Mouse (Mus musculus) erythroblast, embryonic 14.5 days (primary cell): Measurements from ENCODE around the gene Gm13691. TPM values are rescaled to one million over a fixed set of nuclear protein-coding genes. Genes with fewer than 3 reads are reported as not detected.
"Not testable (repeated sequence)": the region's sequence is repeated elsewhere in the genome, so short reads cannot be mapped to it uniquely, and the experiment has no call there.

ENCODE experiments used
- H3K27me3 ChIP-seq: 2 replicates; pipeline ENCODE4 v1.6.1; 2012; ENCODE audit warnings: inconsistent platforms; ENCODE audit not compliant: control insufficient read depth
- H3K36me3 ChIP-seq: 2 replicates; pipeline ENCODE4 v1.6.1; 2012; ENCODE audit warnings: mild to moderate bottlenecking, inconsistent platforms; ENCODE audit not compliant: control insufficient read depth
- H3K4me1 ChIP-seq: 2 replicates; pipeline ENCODE4 v1.6.1; 2012; ENCODE audit warnings: inconsistent platforms; ENCODE audit not compliant: control insufficient read depth
- H3K4me3 ChIP-seq: replicated peaks from 2 replicates; pipeline ENCODE3; 2012; ENCODE audit warnings: moderate library complexity, mild to moderate bottlenecking, inconsistent platforms
- H3K9me3 ChIP-seq: 2 replicates; pipeline ENCODE4 v1.6.1; 2012; ENCODE audit warnings: low read length, inconsistent platforms, mixed read lengths; ENCODE audit not compliant: control insufficient read depth
- GATA1 ChIP-seq: IDR thresholded peaks from 2 replicates; pipeline ENCODE4 v1.6.1; 2012; ENCODE audit warnings: low read length, inconsistent platforms, mixed read lengths
- TAL1 ChIP-seq: IDR thresholded peaks from 3 replicates; pipeline ENCODE4 v1.6.1; 2012; ENCODE audit warnings: low read length, inconsistent platforms, mixed read lengths
- polyA plus RNA-seq: library from polyadenylated mRNA; stranded (reverse); fragments of >175 nt; gene quantifications from 2 replicates; pipeline ENCODE4 v1.2.3, GENCODE M21; 2012

Gm13691 gene
- polyA plus RNA-seq, 1 experiment = 0.11 TPM

DNA sequence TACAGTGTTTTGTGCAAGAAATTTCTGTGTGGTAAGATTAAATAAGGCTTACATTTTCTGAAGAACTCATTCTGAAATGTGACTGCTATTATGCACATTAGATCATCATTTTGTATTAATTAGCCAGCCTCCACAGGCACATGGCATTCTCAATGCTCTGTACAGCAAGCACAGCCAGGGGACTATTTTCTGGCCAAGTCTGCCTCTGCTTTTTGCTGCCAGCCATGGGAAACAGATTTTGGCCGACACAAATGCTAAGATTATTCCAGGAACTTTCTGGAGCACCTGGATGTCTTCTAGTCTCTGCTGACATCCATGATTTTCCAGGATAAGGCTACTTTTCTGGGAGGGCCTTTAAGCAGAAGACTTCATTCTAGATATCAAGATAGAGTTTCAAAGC lies 18.6 kb downstream of the Gm13691 start:
- H3K4me1 ChIP-seq = peaks cover 5% of the 10 kb centered on the region

DNA sequence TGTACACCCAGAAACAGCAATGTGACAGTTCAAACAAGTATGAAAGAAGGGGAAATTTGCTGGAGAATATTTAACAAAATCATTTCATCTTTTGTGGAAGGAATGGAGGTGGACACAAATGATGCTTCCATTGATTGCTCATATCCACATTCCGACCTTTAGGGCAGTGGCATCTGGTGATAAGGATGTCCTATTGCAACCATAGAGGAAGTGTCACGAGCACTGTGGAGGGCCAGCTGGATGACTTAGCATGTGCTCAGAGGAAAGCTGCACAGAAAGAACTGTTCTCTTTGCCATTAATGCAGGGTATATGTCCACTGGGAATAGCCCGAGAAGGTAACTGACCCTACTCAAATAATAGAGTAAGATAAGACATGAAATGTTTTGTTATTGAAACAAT lies 19.5 kb downstream of the Gm13691 start:
- Histone ChIP-seq H3K27me3 (no peaks in the 10 kb centered on the region), H3K4me3 (no peak overlapping the region), H3K9me3 (no peaks in the 10 kb centered on the region), H3K36me3 (no peaks in the 10 kb centered on the region), H3K4me1 (peaks cover 5% of the 10 kb centered on the region)
- TF ChIP-seq TAL1 (no peak), GATA1 (no peak)

More for the DNA sequence above, 18.6 kb downstream of the Gm13691 start:
- Histone ChIP-seq H3K27me3 (no peaks in the 10 kb centered on the region), H3K4me3 (no peak overlapping the region), H3K36me3 (no peaks in the 10 kb centered on the region), H3K9me3 (no peaks in the 10 kb centered on the region)
- TF ChIP-seq TAL1 (no peak), GATA1 (no peak)

GRCm38 (mm10) chr2:84014572-84014971 lies 24.2 kb downstream of the Gm13691 start:
- no peaks in the 10 kb centered on the region for H3K9me3 ChIP-seq
- no peak for TF ChIP-seq TAL1
- no peak for TF ChIP-seq GATA1

DNA sequence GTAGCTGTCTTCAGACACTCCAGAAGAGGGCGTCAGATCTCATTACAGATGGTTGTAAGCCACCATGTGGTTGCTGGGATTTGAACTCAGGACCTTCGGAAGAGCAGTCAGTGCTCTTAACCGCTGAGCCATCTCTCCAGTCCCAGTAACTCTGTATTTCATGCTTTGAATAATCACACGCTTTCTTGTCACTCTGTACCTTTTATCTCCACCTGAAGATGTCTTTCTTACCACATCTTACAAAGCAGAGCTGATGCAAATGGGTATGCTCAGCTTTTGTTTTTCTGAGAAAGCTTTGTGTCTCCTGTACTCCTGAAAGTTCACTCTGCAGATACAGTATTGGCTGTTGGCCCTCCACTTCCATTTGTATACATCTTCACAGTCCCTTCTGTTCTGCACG lies 25.9 kb downstream of the Gm13691 start:
- not testable (repeated sequence) for H3K4me3 ChIP-seq, H3K36me3 ChIP-seq, H3K27me3 ChIP-seq, H3K9me3 ChIP-seq
- peaks cover 15% of the 10 kb centered on the region for H3K4me1 ChIP-seq

More at GRCm38 (mm10) chr2:84014572-84014971, 24.2 kb downstream of the Gm13691 start:
- H3K27me3 ChIP-seq = no peaks in the 10 kb centered on the region
- H3K4me1 ChIP-seq = peaks cover 12% of the 10 kb centered on the region
- H3K36me3 ChIP-seq = no peaks in the 10 kb centered on the region
- no peak overlapping the region for H3K4me3 ChIP-seq

GRCm38 (mm10) chr2:84018330-84018729 lies 28.0 kb downstream of the Gm13691 start:
- Histone ChIP-seq H3K4me3 (no peak overlapping the region), H3K36me3 (no peaks in the 10 kb centered on the region), H3K9me3 (no peaks in the 10 kb centered on the region), H3K4me1 (peaks cover 13% of the 10 kb centered on the region), H3K27me3 (no peaks in the 10 kb centered on the region)
- TF ChIP-seq TAL1 (no peak), GATA1 (no peak)

DNA sequence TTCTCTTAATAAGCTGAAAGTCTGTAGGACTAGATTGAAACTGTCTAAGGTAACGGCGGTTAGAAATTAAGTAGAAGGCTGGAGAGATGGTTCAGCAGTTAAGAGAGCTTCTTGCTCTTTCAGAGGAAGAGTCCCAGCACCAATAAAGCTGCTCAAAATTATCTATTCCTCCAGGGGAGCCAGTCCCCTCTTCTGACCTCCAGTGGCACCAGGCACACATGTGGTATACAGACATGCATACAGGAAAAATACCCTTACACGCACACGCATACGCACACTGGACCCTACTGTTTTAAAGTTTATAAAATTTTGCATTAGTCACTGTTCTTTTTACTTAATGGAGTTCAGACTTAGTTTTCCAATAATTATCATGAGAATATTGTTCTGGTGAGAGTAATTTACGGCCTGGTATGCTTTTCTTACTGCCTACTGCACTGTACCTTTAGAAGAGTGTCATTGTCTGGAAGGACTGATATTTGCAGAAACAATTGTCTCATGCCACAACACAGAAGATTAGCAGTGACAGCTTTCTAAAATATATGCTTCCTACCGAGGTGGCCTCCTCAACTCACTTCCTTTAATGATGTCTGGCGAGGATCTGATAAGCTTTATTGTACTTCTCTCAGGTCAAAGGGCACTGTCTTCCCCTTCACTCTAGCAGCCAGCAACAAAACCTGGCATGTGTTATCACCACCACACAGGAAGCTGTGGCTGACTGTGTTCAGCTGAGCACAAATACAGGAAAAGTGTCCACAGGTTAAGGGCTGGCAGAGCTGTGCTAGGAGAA lies 29.4 kb downstream of the Gm13691 start:
- Histone ChIP-seq H3K27me3 (no peaks in the 10 kb centered on the region), H3K9me3 (no peaks in the 10 kb centered on the region), H3K4me3 (no peak overlapping the region), H3K36me3 (no peaks in the 10 kb centered on the region), H3K4me1 (peaks cover 13% of the 10 kb centered on the region)
- no peak for TF ChIP-seq TAL1
- no peak for TF ChIP-seq GATA1

DNA sequence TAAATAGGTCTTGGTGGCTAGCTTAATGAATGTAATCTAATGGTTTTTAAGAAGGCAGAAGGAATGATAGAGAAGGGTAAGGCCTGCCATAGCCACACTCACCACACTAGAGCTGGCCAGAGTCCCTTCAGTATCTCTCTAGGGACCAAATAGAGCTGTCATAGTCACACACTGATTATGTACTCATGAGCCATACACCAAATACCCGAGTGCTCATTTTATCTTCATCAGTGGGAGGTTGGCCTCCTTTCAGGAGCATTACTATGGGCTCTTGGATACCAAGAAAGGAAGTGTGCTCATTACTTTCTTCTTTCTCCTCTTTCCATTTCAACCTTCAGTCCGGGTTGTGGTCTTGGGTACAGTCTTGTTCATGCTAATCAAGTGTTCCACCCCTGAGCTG lies 31.6 kb downstream of the Gm13691 start:
- no peak overlapping the region for H3K4me3 ChIP-seq
- TF ChIP-seq TAL1 (no peak), GATA1 (no peak)
- no peaks in the 10 kb centered on the region for H3K9me3 ChIP-seq
- H3K4me1 ChIP-seq = peaks cover 13% of the 10 kb centered on the region
- H3K27me3 ChIP-seq = no peaks in the 10 kb centered on the region
- no peaks in the 10 kb centered on the region for H3K36me3 ChIP-seq

DNA sequence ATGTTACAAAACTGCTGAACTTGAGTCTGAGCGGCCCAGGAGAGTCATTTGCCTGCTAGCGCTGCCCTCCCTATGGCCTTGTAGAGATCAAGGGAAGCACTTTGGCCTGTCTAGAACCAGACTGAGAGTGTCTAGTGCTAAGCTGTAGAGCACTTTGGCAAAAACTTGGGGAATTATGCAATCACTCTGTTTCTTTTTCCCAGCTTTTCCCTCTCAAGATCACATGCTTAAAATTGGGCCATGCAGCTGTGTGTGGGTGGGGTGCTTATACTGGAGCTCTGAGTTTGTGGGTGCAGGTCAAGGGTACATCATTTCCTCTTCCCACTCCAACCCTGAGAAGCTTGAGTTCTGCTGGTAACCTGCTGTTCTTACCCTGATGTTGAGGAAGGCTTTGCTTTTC lies 32.6 kb downstream of the Gm13691 start:
- H3K4me3 ChIP-seq = no peak overlapping the region
- H3K36me3 ChIP-seq = no peaks in the 10 kb centered on the region
- no peak for TF ChIP-seq GATA1
- no peaks in the 10 kb centered on the region for H3K9me3 ChIP-seq
- no peaks in the 10 kb centered on the region for H3K27me3 ChIP-seq
- H3K4me1 ChIP-seq = peaks cover 13% of the 10 kb centered on the region

- Histone ChIP-seq H3K9me3 (no peaks in the 10 kb centered on the region), H3K36me3 (no peaks in the 10 kb centered on the region), H3K4me1 (peaks cover 12% of the 10 kb centered on the region), H3K27me3 (no peaks in the 10 kb centered on the region), H3K4me3 (no peak overlapping the region)
- TF ChIP-seq TAL1 (no peak), GATA1 (no peak)
Measured at GRCm38 (mm10) chr2:84023319-84023718, 33.0 kb downstream of the Gm13691 start.

- Histone ChIP-seq H3K9me3 (no peaks in the 10 kb centered on the region), H3K4me3 (no peak overlapping the region), H3K4me1 (no peaks in the 10 kb centered on the region), H3K27me3 (no peaks in the 10 kb centered on the region), H3K36me3 (no peaks in the 10 kb centered on the region)
- TF ChIP-seq TAL1 (no peak), GATA1 (no peak)
Measured at GRCm38 (mm10) chr2:84025217-84025616, 34.9 kb downstream of the Gm13691 start.
